Mouse (Mus musculus): Measurements from ENCODE around the gene Chst11. TPM values are rescaled to one million over a fixed set of nuclear protein-coding genes. Genes with fewer than 3 reads are reported as not detected.

Chst11 gene
- total RNA-seq, 2 experiments from 2014 or later = 27.7 to 33.0 TPM

DNA sequence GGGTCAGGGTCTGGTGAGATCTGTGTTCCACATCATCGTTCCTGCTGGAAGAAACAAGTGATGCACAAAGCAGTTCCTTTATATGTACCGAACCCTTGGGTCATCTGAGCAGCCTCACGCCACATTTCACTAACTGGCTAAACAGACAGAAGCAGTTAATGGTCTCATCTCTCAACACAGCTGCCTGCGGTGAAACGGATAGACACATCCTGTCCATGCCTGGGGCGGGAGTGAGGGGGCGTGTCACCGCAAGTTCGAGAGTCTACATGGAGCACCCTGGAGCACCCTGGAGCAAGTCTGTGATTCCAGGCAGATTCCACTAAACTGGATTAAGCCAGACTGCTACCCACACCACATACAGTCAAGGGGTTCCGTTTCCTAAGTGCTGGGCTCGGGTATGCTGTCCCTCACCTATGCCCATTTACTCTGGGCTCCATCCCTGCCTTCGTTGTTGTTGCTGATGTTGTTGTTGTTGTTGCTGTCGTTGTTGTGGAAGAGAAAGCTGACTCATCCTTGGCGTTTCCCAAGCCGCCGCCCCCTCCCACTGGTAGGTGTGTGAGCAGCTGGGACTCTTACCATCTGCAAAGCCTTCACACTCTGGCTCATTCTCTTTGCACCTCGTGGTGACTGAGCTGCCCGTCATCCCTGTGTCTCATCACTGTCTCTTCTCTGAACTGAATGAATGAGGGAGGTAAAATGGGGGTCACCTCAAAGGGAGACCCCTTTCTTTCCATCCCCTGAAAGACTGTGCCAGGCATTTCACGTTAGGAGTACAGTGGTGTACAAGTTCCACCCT, 86.7 kb downstream of the Chst11 start:
- DNase-seq (ENCODE audit: low spot score in 2 of 2) = no peak

DNA sequence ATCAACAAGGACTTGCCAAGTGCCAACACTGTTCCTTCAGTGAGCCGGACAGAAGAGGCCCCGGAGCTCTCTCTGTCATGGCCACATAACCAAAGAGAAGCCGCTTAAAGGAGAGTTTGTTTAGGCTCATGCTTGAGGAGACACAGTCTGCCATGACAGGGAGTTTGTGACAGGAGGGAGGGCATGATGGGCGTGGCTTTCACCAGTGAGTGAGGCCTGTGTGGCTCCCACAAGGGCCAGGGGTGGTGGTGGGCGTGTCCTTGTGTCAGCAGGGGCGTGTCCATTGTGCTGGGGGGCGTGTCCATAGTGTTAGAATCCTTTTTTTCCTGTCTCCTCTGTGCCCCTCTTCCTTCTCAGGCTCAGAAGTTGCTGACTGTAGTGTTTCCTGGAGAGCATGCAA, 87.8 kb downstream of the Chst11 start:
- no peak for DNase-seq (ENCODE audit: low spot score in 2 of 2)

GRCm38 (mm10) chr10:83076816-83077215, 91.5 kb downstream of the Chst11 start:
- DNase-seq (ENCODE audit: low spot score in 2 of 2) = no peak

GRCm38 (mm10) chr10:83078723-83079122, 93.4 kb downstream of the Chst11 start:
- no peak for DNase-seq (ENCODE audit: low spot score in 2 of 2)

GRCm38 (mm10) chr10:83079755-83080154, 94.5 kb downstream of the Chst11 start:
- DNase-seq (ENCODE audit: low spot score in 2 of 2) = no peak

DNA sequence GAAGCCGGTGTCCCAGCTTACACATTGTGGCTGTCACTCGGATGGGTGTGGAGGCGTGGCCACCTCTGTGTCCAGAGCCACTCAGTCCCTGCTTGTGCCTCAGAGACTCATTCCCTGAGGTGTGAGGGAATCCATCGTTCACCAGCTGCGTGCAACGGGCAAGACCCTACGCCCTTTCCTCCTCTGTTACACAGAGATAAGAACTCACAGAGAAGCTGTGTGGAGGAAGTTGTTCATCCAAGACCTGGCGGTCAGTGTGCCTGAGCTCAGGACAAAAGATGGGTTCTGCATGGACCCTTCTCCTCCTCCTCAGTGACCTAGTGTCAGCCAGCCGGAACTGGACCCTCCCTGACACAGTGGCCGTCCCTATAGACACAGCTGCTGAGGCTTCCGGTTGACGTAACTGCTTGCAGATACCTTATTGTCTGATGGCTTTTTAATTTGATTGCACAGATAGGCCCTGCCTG, 95.0 kb downstream of the Chst11 start:
- DNase-seq (ENCODE audit: low spot score in 2 of 2) = no peak

- DNase-seq (ENCODE audit: low spot score in 2 of 2) = no peak
These were observed 95.6 kb downstream of the Chst11 start for GRCm38 (mm10) chr10:83080930-83081329.

DNA sequence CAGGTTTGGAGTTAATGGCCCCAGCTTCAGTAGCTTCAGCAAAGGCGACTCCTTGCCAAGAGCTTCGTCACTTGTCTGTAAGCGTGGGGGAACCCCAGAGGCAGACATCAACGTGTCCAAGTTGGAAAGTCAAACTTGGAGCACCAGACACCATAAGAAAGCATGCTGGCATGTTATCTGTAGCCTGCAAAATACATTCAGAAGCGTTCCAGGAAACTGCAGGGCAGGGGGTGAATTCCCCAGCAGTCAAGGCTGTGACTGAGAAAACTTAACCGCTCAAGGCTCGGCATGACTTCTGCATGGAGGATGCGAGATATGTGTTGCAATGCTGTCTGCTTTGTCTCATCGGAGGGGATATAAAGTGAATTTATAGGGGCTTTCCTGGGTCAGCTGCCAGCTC, 98.6 kb downstream of the Chst11 start:
- DNase-seq (ENCODE audit: low spot score in 2 of 2) = no peak

- DNase-seq (ENCODE audit: low spot score in 2 of 2) = no peak
These were observed 103.0 kb downstream of the Chst11 start for GRCm38 (mm10) chr10:83088318-83088717.

GRCm38 (mm10) chr10:83088826-83089225, 103.5 kb downstream of the Chst11 start:
- no peak for DNase-seq (ENCODE audit: low spot score in 2 of 2)

DNA sequence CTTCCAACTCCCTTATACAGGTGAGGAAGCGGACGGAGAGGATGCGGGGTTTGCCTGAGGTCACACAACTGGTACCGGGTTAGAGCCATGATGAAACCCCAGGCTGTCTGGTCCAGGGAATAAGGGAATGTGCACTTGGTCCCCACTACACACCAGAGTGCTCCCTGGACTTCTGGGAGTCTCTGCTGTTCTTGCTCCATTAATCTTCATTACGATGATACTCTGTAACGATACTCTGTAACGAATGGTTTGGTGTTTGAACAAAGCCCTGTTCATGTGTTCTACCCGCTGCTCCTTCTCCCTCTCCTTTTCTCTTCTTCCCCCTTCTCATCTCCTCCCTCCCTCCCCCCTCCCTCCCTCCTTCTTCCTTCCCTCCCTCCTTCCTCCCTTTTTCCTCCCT, 104.9 kb downstream of the Chst11 start:
- no peak for DNase-seq (ENCODE audit: low spot score in 2 of 2)

GRCm38 (mm10) chr10:83093705-83094104, 108.4 kb downstream of the Chst11 start:
- DNase-seq (ENCODE audit: low spot score in 2 of 2) = no peak

- no peak for DNase-seq (ENCODE audit: low spot score in 2 of 2)
These were observed 109.0 kb downstream of the Chst11 start for GRCm38 (mm10) chr10:83094248-83094647.

DNA sequence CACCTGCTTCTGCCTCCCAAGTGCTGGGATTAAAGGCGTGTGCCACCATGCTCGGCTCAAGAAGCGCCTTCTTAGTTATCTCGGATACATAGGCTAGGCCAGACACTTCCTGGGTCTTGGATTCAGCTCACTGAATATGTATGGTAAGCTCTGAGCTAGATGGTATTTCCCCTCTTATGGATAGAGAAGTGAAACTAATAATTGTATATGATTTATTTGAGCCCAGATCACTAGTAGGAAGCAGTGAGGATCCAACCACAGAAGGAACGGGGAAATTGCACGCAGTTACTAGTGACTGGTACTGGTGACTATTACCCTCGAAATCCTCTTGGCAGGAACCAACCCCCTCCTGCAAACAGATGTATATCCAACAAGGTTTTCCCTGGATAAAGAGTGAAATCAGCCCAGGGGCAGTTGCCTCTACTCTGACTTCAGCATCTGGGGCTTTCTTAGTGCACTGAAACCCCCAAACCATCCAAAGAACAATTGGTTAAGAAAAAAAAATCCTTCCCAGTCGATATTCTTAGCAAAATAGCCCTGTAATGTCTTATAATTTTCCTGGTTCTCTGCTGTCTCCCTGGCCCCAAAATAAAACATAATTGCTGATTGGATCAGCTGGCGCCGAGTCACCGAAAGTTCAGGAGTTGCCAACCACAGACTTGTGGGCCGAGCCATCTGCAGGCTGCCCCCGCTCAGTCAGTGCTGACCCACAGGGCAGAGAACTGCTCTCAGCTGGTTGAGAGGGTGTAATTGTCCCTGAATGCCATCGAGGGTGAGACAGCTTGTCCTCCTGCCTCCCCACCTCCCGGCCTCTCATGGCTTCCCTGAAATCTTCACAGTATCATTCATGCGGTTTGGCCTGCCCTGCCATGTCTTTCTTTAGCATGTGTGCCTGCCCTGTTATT, 109.8 kb downstream of the Chst11 start:
- DNase-seq (ENCODE audit: low spot score in 2 of 2) = no peak

DNA sequence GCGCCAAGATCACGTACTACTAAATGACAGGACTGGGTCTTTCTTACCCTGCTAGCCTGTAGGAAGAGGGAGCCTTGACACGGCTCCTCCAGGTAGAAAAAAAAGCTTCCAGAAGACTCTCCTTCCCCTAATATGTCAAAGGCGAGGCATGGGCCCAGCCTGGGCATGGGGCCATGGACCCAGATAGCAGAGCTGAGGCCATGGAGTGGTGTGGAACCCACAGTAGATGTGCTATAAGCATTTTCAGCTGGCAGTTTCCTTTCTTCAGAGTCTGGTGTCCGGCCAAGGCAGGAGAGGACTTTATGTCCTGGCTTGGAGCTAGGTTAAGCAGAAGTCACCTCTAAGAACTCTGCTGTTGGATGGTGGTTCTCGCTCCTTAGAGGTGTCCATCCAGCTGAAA, 111.0 kb downstream of the Chst11 start:
- DNase-seq (ENCODE audit: low spot score in 2 of 2) = no peak

DNA sequence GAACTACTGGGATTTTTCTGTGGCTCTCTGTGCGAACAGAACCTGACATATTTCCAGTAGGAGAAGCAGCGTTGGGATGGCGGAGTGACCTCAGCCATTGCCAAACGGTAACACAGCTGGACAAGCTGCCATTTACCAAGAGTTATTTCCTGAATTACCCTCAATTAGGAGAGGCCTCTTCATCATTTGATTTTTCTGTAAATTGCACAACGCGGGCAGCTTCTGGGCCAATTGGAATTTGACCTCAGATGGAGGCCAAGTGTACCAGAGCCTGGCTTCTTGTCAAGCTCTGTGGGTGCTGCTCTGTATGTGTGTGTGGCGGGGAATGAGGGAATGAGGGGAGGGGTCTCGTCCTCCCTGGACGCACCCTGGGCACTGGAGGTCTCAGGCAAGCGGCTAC, 113.6 kb downstream of the Chst11 start:
- no peak for DNase-seq (ENCODE audit: low spot score in 2 of 2)

- no peak for DNase-seq (ENCODE audit: low spot score in 2 of 2)
These were observed 114.4 kb downstream of the Chst11 start for GRCm38 (mm10) chr10:83099669-83100068.

DNA sequence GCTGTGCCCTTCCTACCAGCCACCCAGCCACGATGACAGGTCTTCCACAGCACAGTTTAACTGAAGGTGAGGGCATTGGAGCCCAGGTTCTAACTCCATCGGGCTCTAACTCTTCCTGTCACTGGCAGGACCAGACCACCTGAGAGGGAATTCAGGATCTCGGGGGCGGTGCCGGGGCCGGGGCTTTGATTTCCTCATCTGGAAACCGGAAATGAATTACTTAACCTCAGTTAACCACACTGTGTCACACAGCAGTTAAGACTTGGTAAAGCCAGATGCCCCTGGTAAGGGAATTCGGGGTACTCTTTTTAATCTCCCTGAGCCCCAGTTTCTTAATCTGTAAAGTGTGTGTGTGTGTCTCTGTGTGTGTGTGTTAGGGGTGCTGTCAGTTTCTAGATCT, 115.6 kb downstream of the Chst11 start:
- DNase-seq (ENCODE audit: low spot score in 2 of 2) = no peak

DNA sequence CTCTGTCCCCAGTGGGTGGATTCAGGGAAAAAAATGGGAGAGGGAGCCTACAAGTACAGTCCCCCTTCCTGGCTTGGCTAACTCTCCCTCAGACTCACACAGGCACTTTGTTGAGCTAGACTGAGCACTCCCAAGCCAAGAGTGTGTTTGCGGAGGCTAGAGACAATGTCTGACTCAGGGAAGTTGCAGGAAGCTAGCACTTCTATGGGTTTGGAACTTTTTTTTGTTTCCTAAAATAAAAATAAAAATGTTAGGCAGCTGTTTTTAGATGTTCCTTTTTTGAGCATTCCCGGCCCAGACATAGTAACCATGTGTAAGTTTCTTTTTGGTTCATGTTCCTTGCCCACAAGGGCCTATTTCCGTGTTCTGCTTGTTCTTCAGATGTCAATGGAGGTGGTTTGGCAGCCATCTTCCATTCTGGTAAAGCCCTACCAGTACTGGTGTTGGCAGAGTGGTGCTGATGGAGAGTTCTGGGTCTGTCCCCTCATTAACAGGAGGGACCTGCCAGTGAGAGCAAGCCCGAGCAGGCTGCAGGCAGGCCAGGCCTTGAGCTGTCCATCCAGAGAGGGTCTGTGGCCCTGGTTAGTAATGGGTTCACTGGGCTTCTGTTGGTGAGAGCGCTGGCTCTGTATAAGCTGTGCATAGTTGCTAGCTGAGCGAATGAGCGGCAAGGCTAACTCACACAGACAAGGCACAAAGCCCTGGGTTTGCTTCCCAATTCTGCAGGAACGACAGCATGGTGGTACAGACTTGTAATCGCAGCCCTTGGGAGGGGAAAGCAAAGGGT, 116.3 kb downstream of the Chst11 start:
- no peak for DNase-seq (ENCODE audit: low spot score in 2 of 2)

- DNase-seq (ENCODE audit: low spot score in 2 of 2) = no peak
These were observed 117.4 kb downstream of the Chst11 start for GRCm38 (mm10) chr10:83102745-83103144.

GRCm38 (mm10) chr10:83104221-83104620, 118.9 kb downstream of the Chst11 start:
- DNase-seq (ENCODE audit: low spot score in 2 of 2) = no peak
